Mouse (Mus musculus): ENCODE data around the gene Krtap1-4. TPM values are rescaled to one million over a fixed set of nuclear protein-coding genes. Genes with fewer than 3 reads are reported as not detected.

Krtap1-4 gene
- polyA plus RNA-seq, 1 experiment from 2014 or later = not detected

DNA sequence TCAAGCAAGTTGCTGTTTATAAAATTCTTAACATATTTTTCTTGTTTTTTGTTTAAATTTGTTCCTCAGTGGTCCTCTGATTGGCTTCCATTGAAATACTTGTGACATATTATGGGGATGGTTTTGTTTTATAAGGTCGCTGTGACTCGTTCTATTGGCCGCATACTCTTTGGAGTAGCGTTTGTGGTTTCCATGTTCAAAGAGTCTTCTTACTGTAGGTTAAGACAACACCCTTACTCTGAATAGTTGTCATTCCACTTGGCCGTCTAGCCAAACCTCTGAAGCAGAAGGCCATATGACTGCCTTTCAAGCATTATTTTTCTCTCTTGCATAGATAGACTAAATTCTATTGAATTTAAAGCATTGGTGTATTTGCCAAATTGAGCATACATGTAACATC, 2.4 kb downstream of the Krtap1-4 start:
- WGBS = 92% methylated on average over 5 of the region's 5 CpGs

GRCm38 (mm10) chr11:99580636-99581035, 2.8 kb downstream of the Krtap1-4 start, which contains the start of gene Krtap1-5:
Krtap1-5 (minus strand) TSS chr11:99581016.
- H3K4me2 ChIP-seq = no peak within 1 kb of the TSS
- H3K4me1 ChIP-seq (replicated peaks) = no peaks in the 10 kb centered on the region
- no peaks in the 10 kb centered on the region for H3K36me3 ChIP-seq
- no peak within 1 kb of the TSS for H3K4me3 ChIP-seq
- no peak for ATAC-seq (ENCODE audit: low FRiP score, low read depth)
- no peak within 1 kb of the TSS for H3K9ac ChIP-seq
- H3K27me3 ChIP-seq = no peaks in the 10 kb centered on the region
- no peak within 1 kb of the TSS for H3K27ac ChIP-seq (replicated peaks)
- WGBS = 90% methylated on average over 6 of the region's 6 CpGs
- H3K9me3 ChIP-seq = no peaks in the 10 kb centered on the region

More for the DNA sequence above, 2.4 kb downstream of the Krtap1-4 start:
- no peak for ATAC-seq (ENCODE audit: low FRiP score, low read depth)
- H3K4me2 ChIP-seq = no peak overlapping the region
- H3K9me3 ChIP-seq = no peaks in the 10 kb centered on the region
- no peak overlapping the region for H3K9ac ChIP-seq
- no peaks in the 10 kb centered on the region for H3K36me3 ChIP-seq
- no peak overlapping the region for H3K27ac ChIP-seq (replicated peaks)
- no peak overlapping the region for H3K4me3 ChIP-seq
- H3K4me1 ChIP-seq (replicated peaks) = no peaks in the 10 kb centered on the region
- no peaks in the 10 kb centered on the region for H3K27me3 ChIP-seq

- Histone ChIP-seq H3K27me3 (no peaks in the 10 kb centered on the region), H3K27ac (replicated peaks) (no peak overlapping the region), H3K36me3 (no peaks in the 10 kb centered on the region), H3K9ac (no peak overlapping the region), H3K9me3 (no peaks in the 10 kb centered on the region), H3K4me2 (peak overlapping the region; percentile 42), H3K4me3 (0 out of 2 replicates have a peak overlapping the region, but pooled peaks have one; percentile 9), H3K4me1 (replicated peaks) (no peaks in the 10 kb centered on the region)
- peak; percentile 59; the same call in 1 of the 2 replicates for ATAC-seq (ENCODE audit: low FRiP score, low read depth)
- WGBS = 5% methylated on average over 7 of the region's 7 CpGs
Observed at GRCm38 (mm10) chr11:99574106-99574505, 9.3 kb downstream of the Krtap1-4 start.

DNA sequence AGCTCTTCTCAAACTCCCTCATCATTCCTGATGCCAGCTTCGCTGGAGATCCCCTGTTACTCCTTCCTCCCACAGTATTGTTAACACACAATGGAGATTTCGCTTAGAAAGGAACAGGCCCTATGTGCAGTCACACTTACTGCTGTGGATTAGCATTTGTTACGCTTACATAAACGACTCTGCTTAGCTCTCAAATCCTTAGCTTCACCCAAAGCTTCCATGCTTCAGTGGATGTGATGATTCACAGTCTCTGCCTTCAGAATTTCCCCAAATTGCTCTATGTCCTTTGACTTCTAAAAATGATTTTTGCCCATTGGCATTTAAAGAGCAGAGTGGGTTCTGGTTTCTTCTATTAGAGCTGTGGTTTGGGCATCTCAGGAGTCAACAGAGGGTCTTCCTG, 10.3 kb downstream of the Krtap1-4 start:
- 39% methylated on average over 4 of the region's 4 CpGs for WGBS
- no peaks in the 10 kb centered on the region for H3K4me1 ChIP-seq (replicated peaks)
- ATAC-seq (ENCODE audit: low FRiP score, low read depth) = no peak
- H3K4me2 ChIP-seq = no peak overlapping the region
- no peak overlapping the region for H3K9ac ChIP-seq
- no peak overlapping the region for H3K27ac ChIP-seq (replicated peaks)
- H3K36me3 ChIP-seq = no peaks in the 10 kb centered on the region
- no peaks in the 10 kb centered on the region for H3K27me3 ChIP-seq
- no peaks in the 10 kb centered on the region for H3K9me3 ChIP-seq
- no peak overlapping the region for H3K4me3 ChIP-seq

DNA sequence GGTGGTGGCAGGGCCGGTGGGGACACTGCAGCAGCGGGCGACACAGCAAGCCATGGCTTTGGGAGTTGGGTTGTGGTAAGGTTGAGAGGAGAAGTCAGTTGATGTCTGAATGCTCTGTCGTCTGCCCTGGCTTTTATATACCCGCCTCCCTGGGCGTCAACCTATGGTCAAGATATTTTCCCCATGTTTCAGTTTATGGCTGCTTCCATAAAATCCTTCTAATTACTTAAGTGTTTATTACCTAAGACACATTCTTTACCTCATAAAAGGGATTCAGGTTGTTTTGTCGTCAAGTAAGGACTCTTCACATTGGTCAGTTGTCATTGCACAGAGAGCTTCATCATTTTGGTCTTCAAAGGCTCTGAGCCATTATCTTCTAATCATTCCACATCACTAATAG, 16.9 kb downstream of the Krtap1-4 start, which contains the start of gene Krtap3-1:
Gene Krtap3-1, minus strand, starts transcription at position 101 of the 400 bp plus-strand sequence.
- no peaks in the 10 kb centered on the region for H3K36me3 ChIP-seq
- no peak within 1 kb of the TSS for H3K4me3 ChIP-seq
- H3K27ac ChIP-seq (replicated peaks) = no peak within 1 kb of the TSS
- ATAC-seq (ENCODE audit: low FRiP score, low read depth) = no peak
- 89% methylated on average over 7 of the region's 7 CpGs for WGBS
- no peaks in the 10 kb centered on the region for H3K27me3 ChIP-seq
- H3K9ac ChIP-seq = no peak within 1 kb of the TSS
- no peak within 1 kb of the TSS for H3K4me2 ChIP-seq
- no peaks in the 10 kb centered on the region for H3K9me3 ChIP-seq
- no peaks in the 10 kb centered on the region for H3K4me1 ChIP-seq (replicated peaks)

- no peak overlapping the region for H3K4me2 ChIP-seq
- no peaks in the 10 kb centered on the region for H3K4me1 ChIP-seq (replicated peaks)
- H3K9me3 ChIP-seq = no peaks in the 10 kb centered on the region
- no peak overlapping the region for H3K9ac ChIP-seq
- no peak for ATAC-seq (ENCODE audit: low FRiP score, low read depth)
- H3K27me3 ChIP-seq = no peaks in the 10 kb centered on the region
- H3K27ac ChIP-seq (replicated peaks) = no peak overlapping the region
- H3K4me3 ChIP-seq = no peak overlapping the region
- WGBS = 81% methylated on average over 6 of the region's 6 CpGs
- H3K36me3 ChIP-seq = no peaks in the 10 kb centered on the region
Observed at GRCm38 (mm10) chr11:99562580-99562979, 20.9 kb downstream of the Krtap1-4 start.

GRCm38 (mm10) chr11:99559366-99559765, 24.1 kb downstream of the Krtap1-4 start, which contains the start of gene Gm11939:
Gm11939 (minus strand) TSS chr11:99559466.
- WGBS = 95% methylated on average over 9 of the region's 9 CpGs
- Histone ChIP-seq H3K36me3 (no peaks in the 10 kb centered on the region), H3K9ac (no peak within 1 kb of the TSS), H3K4me3 (no peak within 1 kb of the TSS), H3K9me3 (no peaks in the 10 kb centered on the region), H3K4me2 (no peak within 1 kb of the TSS), H3K27me3 (no peaks in the 10 kb centered on the region), H3K27ac (replicated peaks) (no peak within 1 kb of the TSS), H3K4me1 (replicated peaks) (no peaks in the 10 kb centered on the region)
- no peak for ATAC-seq (ENCODE audit: low FRiP score, low read depth)

DNA sequence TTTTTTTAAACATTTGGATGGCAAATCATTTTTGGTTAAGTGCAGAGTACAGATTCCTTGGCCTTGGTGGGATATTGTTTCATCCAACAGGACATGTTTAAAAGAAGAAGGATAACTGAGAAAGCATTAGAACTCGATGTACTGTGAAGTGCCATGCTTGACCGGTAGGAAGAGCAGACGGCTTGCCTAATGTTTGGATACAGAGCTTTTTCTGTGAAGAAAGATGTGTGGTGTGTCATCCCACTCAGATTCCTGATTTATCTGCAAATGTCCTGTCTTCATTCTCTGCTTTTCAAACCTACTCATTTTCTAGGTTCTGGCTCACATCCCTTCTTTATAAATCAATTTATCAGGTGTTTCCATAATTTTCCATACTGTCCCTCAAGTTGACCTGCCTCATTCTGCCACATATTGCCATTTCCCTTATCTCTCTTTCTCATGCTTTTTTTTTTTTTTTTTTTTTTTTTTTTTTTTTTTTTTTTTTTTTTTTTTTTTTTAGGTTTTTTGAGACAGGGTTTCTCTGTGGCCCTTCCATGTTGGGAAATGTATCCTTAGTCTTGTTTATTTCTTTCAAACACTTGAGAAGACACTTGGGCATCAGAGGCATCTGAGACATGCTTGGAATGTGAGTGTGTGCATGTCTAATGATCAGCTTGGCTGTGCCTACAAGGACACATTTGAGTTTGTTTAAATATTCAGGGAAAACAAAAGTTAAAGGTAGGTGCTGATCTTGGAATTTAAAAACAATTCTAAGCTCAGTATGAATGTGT, 25.3 kb downstream of the Krtap1-4 start:
- no peak overlapping the region for H3K9ac ChIP-seq
- 78% methylated on average over 3 of the region's 3 CpGs for WGBS
- H3K4me2 ChIP-seq = no peak overlapping the region
- H3K27me3 ChIP-seq = no peaks in the 10 kb centered on the region
- ATAC-seq (ENCODE audit: low FRiP score, low read depth) = no peak
- H3K4me3 ChIP-seq = no peak overlapping the region
- no peaks in the 10 kb centered on the region for H3K4me1 ChIP-seq (replicated peaks)
- no peak overlapping the region for H3K27ac ChIP-seq (replicated peaks)
- no peaks in the 10 kb centered on the region for H3K9me3 ChIP-seq
- H3K36me3 ChIP-seq = no peaks in the 10 kb centered on the region

- H3K4me1 ChIP-seq (replicated peaks) = no peaks in the 10 kb centered on the region
- no peak within 1 kb of the TSS for H3K4me3 ChIP-seq
- H3K36me3 ChIP-seq = no peaks in the 10 kb centered on the region
- no peak for ATAC-seq (ENCODE audit: low FRiP score, low read depth)
- 91% methylated on average over 2 of the region's 2 CpGs for WGBS
- no peak within 1 kb of the TSS for H3K4me2 ChIP-seq
- no peak within 1 kb of the TSS for H3K27ac ChIP-seq (replicated peaks)
- no peaks in the 10 kb centered on the region for H3K27me3 ChIP-seq
- no peak within 1 kb of the TSS for H3K9ac ChIP-seq
- H3K9me3 ChIP-seq = no peaks in the 10 kb centered on the region
Observed at GRCm38 (mm10) chr11:99556753-99557152, 26.7 kb downstream of the Krtap1-4 start, which contains the start of gene Krtap3-2. Krtap3-2 (minus strand) TSS chr11:99556853.

GRCm38 (mm10) chr11:99556195-99556594, 27.3 kb downstream of the Krtap1-4 start:
- Histone ChIP-seq H3K9me3 (no peaks in the 10 kb centered on the region), H3K9ac (no peak overlapping the region), H3K4me1 (replicated peaks) (no peaks in the 10 kb centered on the region), H3K4me2 (no peak overlapping the region), H3K36me3 (no peaks in the 10 kb centered on the region), H3K27me3 (no peaks in the 10 kb centered on the region), H3K4me3 (no peak overlapping the region), H3K27ac (replicated peaks) (no peak overlapping the region)
- ATAC-seq (ENCODE audit: low FRiP score, low read depth) = no peak
- WGBS = 95% methylated on average over 2 of the region's 2 CpGs

DNA sequence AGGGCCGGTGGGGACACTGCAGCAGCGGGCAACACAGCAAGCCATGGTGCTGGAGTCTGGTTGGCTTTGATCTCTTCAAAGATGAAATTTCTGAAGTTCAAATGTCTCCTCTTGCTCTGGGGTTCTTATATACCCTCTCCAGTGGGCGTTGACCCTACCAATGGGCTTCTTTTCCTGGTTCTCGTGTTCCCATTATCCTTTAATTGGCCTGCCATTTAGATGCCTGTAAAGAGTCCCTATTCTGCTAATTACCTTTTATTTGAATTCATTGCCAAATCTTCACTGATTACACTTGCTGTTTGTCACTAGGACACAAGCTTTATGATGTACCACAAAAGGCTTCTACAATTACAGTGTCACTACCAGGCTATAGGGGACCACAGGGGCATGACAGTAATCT, 32.7 kb downstream of the Krtap1-4 start, which contains the start of gene Krtap3-3:
Gene Krtap3-3, minus strand, starts transcription at position 101 of the 400 bp plus-strand sequence.
- Histone ChIP-seq H3K36me3 (no peaks in the 10 kb centered on the region), H3K9ac (no peak within 1 kb of the TSS), H3K27me3 (no peaks in the 10 kb centered on the region), H3K4me3 (no peak within 1 kb of the TSS), H3K4me1 (replicated peaks) (no peaks in the 10 kb centered on the region), H3K27ac (replicated peaks) (no peak within 1 kb of the TSS), H3K4me2 (no peak within 1 kb of the TSS), H3K9me3 (no peaks in the 10 kb centered on the region)
- WGBS = 56% methylated on average over 4 of the region's 4 CpGs
- ATAC-seq (ENCODE audit: low FRiP score, low read depth) = no peak

GRCm38 (mm10) chr11:99547892-99548291, 35.6 kb downstream of the Krtap1-4 start:
- no peaks in the 10 kb centered on the region for H3K27me3 ChIP-seq
- no peak overlapping the region for H3K9ac ChIP-seq
- no peak for ATAC-seq (ENCODE audit: low FRiP score, low read depth)
- H3K4me1 ChIP-seq (replicated peaks) = no peaks in the 10 kb centered on the region
- H3K4me2 ChIP-seq = no peak overlapping the region
- no peaks in the 10 kb centered on the region for H3K36me3 ChIP-seq
- no peak overlapping the region for H3K4me3 ChIP-seq
- H3K27ac ChIP-seq (replicated peaks) = no peak overlapping the region
- H3K9me3 ChIP-seq = no peaks in the 10 kb centered on the region; the same call in 1 of the 2 replicates
